8 mouse cellular contexts compared by ENCODE assay signal in the genomic region with DNA sequence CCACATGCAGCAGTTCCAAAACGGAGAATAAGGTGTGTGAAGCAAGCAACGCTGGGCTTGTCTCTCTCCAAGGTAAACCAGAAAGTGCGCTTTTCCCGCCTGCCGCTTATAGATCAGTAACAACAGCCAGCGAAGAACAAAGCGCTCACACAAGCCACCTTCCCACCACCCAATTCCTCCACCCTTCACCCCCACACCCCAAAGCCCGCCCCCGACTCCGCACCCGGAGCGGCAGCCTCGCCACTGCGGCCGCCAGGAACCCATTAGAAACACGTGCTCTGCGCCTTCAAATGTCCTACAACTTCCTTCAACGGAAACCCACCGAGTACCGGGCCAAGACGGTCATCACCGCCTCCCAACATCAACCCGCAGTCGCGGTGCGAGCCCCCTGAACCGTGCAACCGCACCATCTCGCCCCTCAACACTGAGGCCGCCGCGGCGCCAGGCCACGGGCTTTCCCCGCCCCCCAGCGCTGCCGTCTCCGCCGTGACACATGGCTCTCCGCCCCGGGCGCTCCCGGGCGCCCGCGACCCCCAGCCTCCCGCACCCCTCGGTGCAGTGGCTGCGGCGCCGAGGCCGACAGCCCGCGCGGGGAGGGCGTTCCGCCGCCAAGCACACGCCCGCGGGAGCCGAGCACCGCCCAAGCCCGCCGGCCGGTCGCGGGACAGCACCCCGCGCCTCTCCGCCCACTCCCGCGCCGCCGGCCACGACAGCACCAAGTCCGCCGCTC. TPM values are rescaled to one million over a fixed set of nuclear protein-coding genes. Genes with fewer than 3 reads are reported as not detected.
DNase-seq lines count a peak whose midpoint lies in the region; ATAC-seq and TF ChIP-seq lines count a peak whose summit lies in the region.

No protein-coding gene starts in this region.

- ATAC-seq in intestine, embryonic 16.5 days: peak; percentile 18
- ATAC-seq in midbrain, embryonic 13.5 days: no peak; the same call in 1 of the 2 replicates

- under 1% methylated on average over 67 of the region's 78 CpGs for WGBS in intestine, embryonic 16.5 days
- under 1% methylated on average over 72 of the region's 78 CpGs for WGBS in midbrain, embryonic 13.5 days
- WGBS in spleen, adult 2 months: under 1% methylated on average over 68 of the region's 78 CpGs

- no peaks in the 10 kb centered on the region for H3K9me3 ChIP-seq in intestine, embryonic 16.5 days (ENCODE audit: control insufficient read depth, low read length)
- no peaks in the 10 kb centered on the region for H3K9me3 ChIP-seq in midbrain, embryonic 13.5 days

- no peak for TF ChIP-seq CTCF in spleen, adult 2 months (IDR thresholded peaks at IDR 0.05; ENCODE audit: extremely low read depth, insufficient read depth, insufficient read length, insufficient replicate concordance)

- intact Hi-C loops in gastrocnemius, postnatal 36 days (cut with DNase I): loop anchor here (2.0 kb wide), 1 partner anchor 42 kb away; no protein-coding TSS in a partner anchor
- intact Hi-C loops in left cerebral cortex, postnatal 4 days (cut with DNase I): loop anchor here (5.0 kb wide), 2 partner anchors 39 to 41 kb away; no protein-coding TSS in a partner anchor

- H3K27ac ChIP-seq in intestine, embryonic 16.5 days (ENCODE audit: low read length): peak overlapping the region; percentile 98
- H3K27ac ChIP-seq in midbrain, embryonic 13.5 days: peak overlapping the region; percentile 100
- H3K27ac ChIP-seq in spleen, adult 2 months (ENCODE audit: insufficient read depth, low read length): peak overlapping the region; percentile 94

- peaks cover 10% of the 10 kb centered on the region; the same call in 1 of the 2 replicates for H3K4me1 ChIP-seq in intestine, embryonic 16.5 days (ENCODE audit: control insufficient read depth, insufficient read depth, low read length)
- H3K4me1 ChIP-seq in midbrain, embryonic 13.5 days (replicated peaks): peaks cover 37% of the 10 kb centered on the region
- H3K4me1 ChIP-seq in spleen, adult 2 months (ENCODE audit: control insufficient read depth, insufficient read depth, insufficient read length): no peaks in the 10 kb centered on the region; the same call in none of the 2 replicates

- H3K4me3 ChIP-seq in intestine, embryonic 16.5 days (ENCODE audit: low read length): peak overlapping the region; percentile 95
- H3K4me3 ChIP-seq in midbrain, embryonic 13.5 days (replicated peaks): peak overlapping the region; percentile 98
- H3K4me3 ChIP-seq in spleen, adult 2 months (ENCODE audit: extremely low read depth, insufficient read depth, insufficient read length): peak overlapping the region; percentile 86

- H3K9ac ChIP-seq in intestine, embryonic 16.5 days (ENCODE audit: low read depth, low read length): peak overlapping the region; percentile 91
- H3K9ac ChIP-seq in midbrain, embryonic 13.5 days (replicated peaks): peak overlapping the region; percentile 99

- H3K27me3 ChIP-seq in intestine, embryonic 16.5 days (replicated peaks; ENCODE audit: control insufficient read depth, insufficient read depth, low read length): no peaks in the 10 kb centered on the region
- peaks cover 7% of the 10 kb centered on the region for H3K27me3 ChIP-seq in midbrain, embryonic 13.5 days
- H3K27me3 ChIP-seq in spleen, adult 2 months (ENCODE audit: control insufficient read depth, insufficient read depth, low read length): no peaks in the 10 kb centered on the region

- peak overlapping the region; percentile 68 for H3K4me2 ChIP-seq in intestine, embryonic 16.5 days (ENCODE audit: low read depth, low read length)
- H3K4me2 ChIP-seq in midbrain, embryonic 13.5 days (replicated peaks): peak overlapping the region; percentile 90

- peak; percentile 32 for DNase-seq in urinary bladder, postnatal 14 days (ENCODE audit: low spot score)
- no peak for DNase-seq in urinary bladder, postnatal 10 days (ENCODE audit: low spot score)
- DNase-seq in embryo, embryonic 11 days: peak; percentile 55
- peak; percentile 13 to 28 for DNase-seq in gastrocnemius, postnatal 36 days
- DNase-seq in left cerebral cortex, postnatal 4 days: peak; percentile 54
- peak in 1 of 2 experiments; percentile 38 for DNase-seq in spleen, adult 2 months (ENCODE audit: low read depth in 1 of 2, low spot score in 2 of 2)

- no peaks in the 10 kb centered on the region for H3K36me3 ChIP-seq in intestine, embryonic 16.5 days (ENCODE audit: control insufficient read depth, insufficient read depth, low read length)
- peaks cover 11% of the 10 kb centered on the region for H3K36me3 ChIP-seq in midbrain, embryonic 13.5 days
- no peaks in the 10 kb centered on the region for H3K36me3 ChIP-seq in spleen, adult 2 months (ENCODE audit: control insufficient read depth, insufficient read depth, low read length)

- TF ChIP-seq POLR2A in spleen, adult 2 months (IDR thresholded peaks at IDR 0.05; ENCODE audit: low read depth, low read length): no peak

RNA-seq across cellular contexts. Expression of gene Syncrip, which starts 1.1 kb away (rescaled TPM):
- total RNA-seq in gastrocnemius, postnatal 36 days (2021): 10 to 100 TPM; 34.9 to 55.0 TPM
- 60.2 and 72.3 TPM in 2 replicates for polyA plus RNA-seq in intestine, embryonic 16.5 days (2015; fragmentation: Nextera tagmentation; extraction: Ambion mirVana)
- total RNA-seq in left cerebral cortex, postnatal 4 days (2021): 100 to 1,000 TPM; 135 to 153 TPM
- polyA plus RNA-seq in midbrain, embryonic 13.5 days (2015; fragmentation: Nextera tagmentation; extraction: Ambion mirVana): 95.9 and 102 TPM in 2 replicates
- polyA plus RNA-seq in spleen, adult 2 months (2012; rRNA removed): 4.0 and 5.3 TPM in 2 replicates

RNA-seq across cellular contexts. Expression of gene Gm20537, which starts 24.8 kb away (rescaled TPM):
- total RNA-seq in gastrocnemius, postnatal 36 days (2021): under 1 TPM; 0.44 to 0.77 TPM
- 0.43 TPM in 1 of 2 replicates, not detected in the other for polyA plus RNA-seq in intestine, embryonic 16.5 days (2015; fragmentation: Nextera tagmentation; extraction: Ambion mirVana)
- total RNA-seq in left cerebral cortex, postnatal 4 days (2021): 1 to 10 TPM; 2.0 to 2.3 TPM
- 0.62 and 1.5 TPM in 2 replicates for polyA plus RNA-seq in midbrain, embryonic 13.5 days (2015; fragmentation: Nextera tagmentation; extraction: Ambion mirVana)
- 1.4 TPM in 1 of 2 replicates, not detected in the other for polyA plus RNA-seq in spleen, adult 2 months (2012; rRNA removed)

RNA-seq across cellular contexts. Expression of gene Snx14, which starts 42.5 kb away (rescaled TPM):
- total RNA-seq in gastrocnemius, postnatal 36 days (2021): 10 to 100 TPM in 1 of 2 experiments, 1 to 10 TPM in 1; 9.9 to 11.9 TPM
- 35.4 and 37.4 TPM in 2 replicates for polyA plus RNA-seq in intestine, embryonic 16.5 days (2015; fragmentation: Nextera tagmentation; extraction: Ambion mirVana)
- total RNA-seq in left cerebral cortex, postnatal 4 days (2021): 10 to 100 TPM; 44.2 to 44.3 TPM
- 26.5 TPM in 2 replicates for polyA plus RNA-seq in midbrain, embryonic 13.5 days (2015; fragmentation: Nextera tagmentation; extraction: Ambion mirVana)
- polyA plus RNA-seq in spleen, adult 2 months (2012; rRNA removed): 8.9 and 9.5 TPM in 2 replicates
